Mouse (Mus musculus): ENCODE results near the gene Mars2. TPM values are rescaled to one million over a fixed set of nuclear protein-coding genes. Genes with fewer than 3 reads are reported as not detected.

The Mars2 gene
- polyA plus RNA-seq, 1 experiment from 2014 or later = 2.4 TPM

- Histone ChIP-seq H3K27ac (replicated peaks; ENCODE audit: low read depth, low read length) (no peak overlapping the region), H3K4me2 (ENCODE audit: low read depth, severe bottlenecking) (no peak overlapping the region), H3K36me3 (ENCODE audit: control insufficient read depth, insufficient read depth, low read length) (no peaks in the 10 kb centered on the region), H3K27me3 (ENCODE audit: control insufficient read depth, insufficient read depth, low read length) (no peaks in the 10 kb centered on the region), H3K9ac (ENCODE audit: low read length) (no peak overlapping the region), H3K4me1 (ENCODE audit: control insufficient read depth, insufficient read depth, low read length) (peaks cover 23% of the 10 kb centered on the region), H3K4me3 (ENCODE audit: low read depth, low read length) (no peak overlapping the region), H3K9me3 (ENCODE audit: control insufficient read depth, low read length) (no peaks in the 10 kb centered on the region)
- no peak for ATAC-seq (ENCODE audit: insufficient number of reproducible peaks, low FRiP score, low TSS enrichment, low read depth)
- no peak for DNase-seq (ENCODE audit: low spot score)
- WGBS = 44% methylated on average over 6 of the region's 6 CpGs
Measured at GRCm38 (mm10) chr1:55213475-55213874, 23.5 kb upstream of the Mars2 start.

DNA sequence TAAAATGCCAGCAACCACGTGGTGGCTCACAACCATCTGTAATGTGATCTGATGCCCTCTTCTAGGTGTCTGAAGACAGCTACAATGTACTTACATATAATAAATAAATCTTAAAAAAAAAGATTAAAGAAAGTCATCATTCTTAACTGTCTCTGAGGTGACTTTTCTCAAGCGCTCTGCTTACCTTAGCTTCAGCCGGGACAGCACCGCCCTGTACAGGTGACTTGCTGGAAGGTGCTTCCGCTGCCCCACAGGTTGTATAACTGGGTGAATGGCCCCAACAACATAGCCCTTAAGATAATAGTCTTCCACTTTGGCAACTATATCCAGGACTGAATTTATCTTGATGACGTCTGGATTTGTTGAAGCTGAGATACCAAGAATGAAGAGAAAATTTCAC lies 23.0 kb upstream of the Mars2 start:
- Histone ChIP-seq H3K9me3 (ENCODE audit: control insufficient read depth, low read length) (no peaks in the 10 kb centered on the region), H3K36me3 (ENCODE audit: control insufficient read depth, insufficient read depth, low read length) (no peaks in the 10 kb centered on the region), H3K27ac (replicated peaks; ENCODE audit: low read depth, low read length) (no peak overlapping the region), H3K27me3 (ENCODE audit: control insufficient read depth, insufficient read depth, low read length) (no peaks in the 10 kb centered on the region), H3K9ac (ENCODE audit: low read length) (no peak overlapping the region), H3K4me1 (ENCODE audit: control insufficient read depth, insufficient read depth, low read length) (peaks cover 23% of the 10 kb centered on the region), H3K4me3 (ENCODE audit: low read depth, low read length) (no peak overlapping the region), H3K4me2 (ENCODE audit: low read depth, severe bottlenecking) (no peak overlapping the region)
- DNase-seq (ENCODE audit: low spot score) = no peak
- ATAC-seq (ENCODE audit: insufficient number of reproducible peaks, low FRiP score, low TSS enrichment, low read depth) = no peak
- 84% methylated on average over 6 of the region's 6 CpGs for WGBS

GRCm38 (mm10) chr1:55215185-55215813 lies 21.7 kb upstream of the Mars2 start:
- no peak for ATAC-seq (ENCODE audit: insufficient number of reproducible peaks, low FRiP score, low TSS enrichment, low read depth)
- H3K4me2 ChIP-seq (ENCODE audit: low read depth, severe bottlenecking) = no peak overlapping the region
- H3K4me3 ChIP-seq (ENCODE audit: low read depth, low read length) = no peak overlapping the region
- no peak overlapping the region for H3K27ac ChIP-seq (replicated peaks; ENCODE audit: low read depth, low read length)
- WGBS = 53% methylated on average over 11 of the region's 11 CpGs
- H3K4me1 ChIP-seq (ENCODE audit: control insufficient read depth, insufficient read depth, low read length) = peaks cover 23% of the 10 kb centered on the region
- no peaks in the 10 kb centered on the region for H3K9me3 ChIP-seq (ENCODE audit: control insufficient read depth, low read length)
- H3K9ac ChIP-seq (ENCODE audit: low read length) = no peak overlapping the region
- no peaks in the 10 kb centered on the region for H3K36me3 ChIP-seq (ENCODE audit: control insufficient read depth, insufficient read depth, low read length)
- no peak for DNase-seq (ENCODE audit: low spot score)
- H3K27me3 ChIP-seq (ENCODE audit: control insufficient read depth, insufficient read depth, low read length) = no peaks in the 10 kb centered on the region

DNA sequence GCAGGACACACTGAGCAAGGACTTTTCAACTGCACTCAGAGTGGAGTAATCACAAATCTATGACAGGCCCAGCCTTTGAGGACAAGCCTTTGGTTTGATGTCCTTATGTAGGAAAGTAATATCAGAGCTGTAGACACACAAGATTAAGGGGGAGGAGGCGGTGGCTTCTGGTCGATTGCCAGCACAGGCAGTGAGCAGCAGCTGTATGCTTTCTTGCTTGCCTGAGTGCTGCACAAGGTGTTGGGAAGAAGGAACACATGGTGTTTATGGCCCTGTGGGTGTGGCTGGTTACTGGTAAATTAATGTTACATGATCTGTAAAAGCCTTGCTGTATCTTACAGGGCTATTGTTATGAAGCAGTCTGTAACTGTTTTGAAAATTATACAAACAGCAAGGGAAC lies 19.8 kb upstream of the Mars2 start:
- no peak for DNase-seq (ENCODE audit: low spot score)
- no peak overlapping the region for H3K9ac ChIP-seq (ENCODE audit: low read length)
- H3K27ac ChIP-seq (replicated peaks; ENCODE audit: low read depth, low read length) = no peak overlapping the region
- no peaks in the 10 kb centered on the region for H3K27me3 ChIP-seq (ENCODE audit: control insufficient read depth, insufficient read depth, low read length)
- H3K9me3 ChIP-seq (ENCODE audit: control insufficient read depth, low read length) = no peaks in the 10 kb centered on the region
- H3K36me3 ChIP-seq (ENCODE audit: control insufficient read depth, insufficient read depth, low read length) = no peaks in the 10 kb centered on the region
- 28% methylated on average over 2 of the region's 2 CpGs for WGBS
- no peak for ATAC-seq (ENCODE audit: insufficient number of reproducible peaks, low FRiP score, low TSS enrichment, low read depth)
- no peak overlapping the region for H3K4me3 ChIP-seq (ENCODE audit: low read depth, low read length)
- no peak overlapping the region for H3K4me2 ChIP-seq (ENCODE audit: low read depth, severe bottlenecking)
- peaks cover 13% of the 10 kb centered on the region for H3K4me1 ChIP-seq (ENCODE audit: control insufficient read depth, insufficient read depth, low read length)

DNA sequence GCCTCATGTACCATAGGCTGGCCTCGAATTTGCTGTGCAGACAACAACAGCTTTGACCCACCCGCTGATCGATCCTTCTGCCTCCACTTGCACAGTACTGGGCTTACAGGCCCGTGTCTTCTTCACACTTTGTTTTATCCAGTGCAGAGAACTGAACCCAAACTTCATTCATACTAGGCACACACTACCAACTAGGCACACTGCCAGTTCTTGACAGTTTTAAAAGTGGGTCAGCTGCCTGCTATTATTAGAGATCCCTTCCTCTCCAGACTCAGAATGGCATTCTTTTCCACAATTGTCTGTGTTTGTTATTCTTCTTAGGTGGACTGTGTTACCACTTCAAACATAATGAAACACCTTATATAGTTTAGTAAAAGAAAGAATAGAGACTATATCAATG lies 15.6 kb upstream of the Mars2 start:
- WGBS = 88% methylated on average over 4 of the region's 4 CpGs
- no peak for DNase-seq (ENCODE audit: low spot score)
- no peak overlapping the region for H3K4me3 ChIP-seq (ENCODE audit: low read depth, low read length)

GRCm38 (mm10) chr1:55223026-55223425 lies 14.0 kb upstream of the Mars2 start:
- Histone ChIP-seq H3K27ac (replicated peaks; ENCODE audit: low read depth, low read length) (no peak overlapping the region), H3K9ac (ENCODE audit: low read length) (no peak overlapping the region), H3K4me2 (ENCODE audit: low read depth, severe bottlenecking) (no peak overlapping the region), H3K27me3 (ENCODE audit: control insufficient read depth, insufficient read depth, low read length) (no peaks in the 10 kb centered on the region), H3K4me1 (ENCODE audit: control insufficient read depth, insufficient read depth, low read length) (0 out of 2 replicates have a peak, but pooled peaks cover 5% of the 10 kb centered on the region), H3K36me3 (ENCODE audit: control insufficient read depth, insufficient read depth, low read length) (no peaks in the 10 kb centered on the region), H3K9me3 (ENCODE audit: control insufficient read depth, low read length) (no peaks in the 10 kb centered on the region), H3K4me3 (ENCODE audit: low read depth, low read length) (no peak overlapping the region)
- no peak for ATAC-seq (ENCODE audit: insufficient number of reproducible peaks, low FRiP score, low TSS enrichment, low read depth)
- 86% methylated on average over 7 of the region's 7 CpGs for WGBS
- peak; percentile 18 for DNase-seq (ENCODE audit: low spot score)

More for the DNA sequence above, 15.6 kb upstream of the Mars2 start:
- Histone ChIP-seq H3K9me3 (ENCODE audit: control insufficient read depth, low read length) (no peaks in the 10 kb centered on the region), H3K4me1 (ENCODE audit: control insufficient read depth, insufficient read depth, low read length) (peaks cover 15% of the 10 kb centered on the region), H3K9ac (ENCODE audit: low read length) (no peak overlapping the region), H3K4me2 (ENCODE audit: low read depth, severe bottlenecking) (no peak overlapping the region), H3K27ac (replicated peaks; ENCODE audit: low read depth, low read length) (no peak overlapping the region), H3K36me3 (ENCODE audit: control insufficient read depth, insufficient read depth, low read length) (no peaks in the 10 kb centered on the region), H3K27me3 (ENCODE audit: control insufficient read depth, insufficient read depth, low read length) (no peaks in the 10 kb centered on the region)
- no peak for ATAC-seq (ENCODE audit: insufficient number of reproducible peaks, low FRiP score, low TSS enrichment, low read depth)

- Histone ChIP-seq H3K27me3 (ENCODE audit: control insufficient read depth, insufficient read depth, low read length) (no peaks in the 10 kb centered on the region), H3K9me3 (ENCODE audit: control insufficient read depth, low read length) (no peaks in the 10 kb centered on the region), H3K27ac (replicated peaks; ENCODE audit: low read depth, low read length) (peak overlapping the region; percentile 50), H3K4me2 (ENCODE audit: low read depth, severe bottlenecking) (peak overlapping the region; percentile 53), H3K4me3 (ENCODE audit: low read depth, low read length) (peak overlapping the region; percentile 54), H3K36me3 (ENCODE audit: control insufficient read depth, insufficient read depth, low read length) (no peaks in the 10 kb centered on the region), H3K4me1 (ENCODE audit: control insufficient read depth, insufficient read depth, low read length) (0 out of 2 replicates have a peak, but pooled peaks cover 5% of the 10 kb centered on the region), H3K9ac (ENCODE audit: low read length) (0 out of 2 replicates have a peak overlapping the region, but pooled peaks have one; percentile 34)
- WGBS = 22% methylated on average over 11 of the region's 11 CpGs
- DNase-seq (ENCODE audit: low spot score) = peak; percentile 62
- peak; percentile 27 for ATAC-seq (ENCODE audit: insufficient number of reproducible peaks, low FRiP score, low TSS enrichment, low read depth)
Measured at GRCm38 (mm10) chr1:55224111-55224510, 12.9 kb upstream of the Mars2 start.

DNA sequence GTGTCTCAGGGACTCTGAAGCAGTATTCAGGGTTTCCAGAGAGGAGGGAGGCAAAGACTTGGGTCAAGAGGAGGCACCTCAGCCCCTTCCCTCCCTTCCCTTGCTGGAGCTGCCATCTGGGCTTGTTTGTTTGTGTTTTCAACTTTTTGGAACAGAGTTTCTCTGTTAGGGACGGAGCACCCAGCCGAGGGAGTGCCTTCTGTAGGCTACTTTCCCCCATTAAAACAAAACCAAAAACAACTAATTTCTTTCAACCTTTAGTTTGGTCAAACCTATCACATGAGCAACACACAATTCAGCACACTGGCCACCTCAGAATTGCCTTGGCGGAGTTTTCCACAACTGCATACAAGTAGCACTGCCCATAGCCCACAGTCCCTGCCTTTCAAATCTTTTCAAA lies 11.6 kb upstream of the Mars2 start:
- DNase-seq (ENCODE audit: low spot score) (peak; percentile 48), ATAC-seq (ENCODE audit: insufficient number of reproducible peaks, low FRiP score, low TSS enrichment, low read depth) (no peak)
- Histone ChIP-seq H3K36me3 (ENCODE audit: control insufficient read depth, insufficient read depth, low read length) (no peaks in the 10 kb centered on the region), H3K27me3 (ENCODE audit: control insufficient read depth, insufficient read depth, low read length) (no peaks in the 10 kb centered on the region), H3K4me3 (ENCODE audit: low read depth, low read length) (peak overlapping the region; percentile 54), H3K9me3 (ENCODE audit: control insufficient read depth, low read length) (no peaks in the 10 kb centered on the region), H3K9ac (ENCODE audit: low read length) (peak overlapping the region; percentile 58), H3K4me2 (ENCODE audit: low read depth, severe bottlenecking) (peak overlapping the region; percentile 53), H3K27ac (replicated peaks; ENCODE audit: low read depth, low read length) (peak overlapping the region; percentile 80), H3K4me1 (ENCODE audit: control insufficient read depth, insufficient read depth, low read length) (0 out of 2 replicates have a peak, but pooled peaks cover 5% of the 10 kb centered on the region)
- 25% methylated on average over 3 of the region's 3 CpGs for WGBS
